Mouse (Mus musculus) brain, embryonic 14.5 days (tissue): ENCODE results near the gene Hnf1b.

ENCODE experiments used
- CTCF ChIP-seq: fragments of 200-500 bp; IDR thresholded peaks from 2 replicates; pipeline ENCODE4 v1.5.1; 2012; ENCODE audit warnings: inconsistent platforms, mild to moderate bottlenecking, moderate library complexity, borderline replicate concordance; ENCODE audit not compliant: insufficient read depth, insufficient read length; ENCODE audit errors: extremely low read depth
- POLR2A ChIP-seq: fragments of 200-500 bp; IDR thresholded peaks from 2 replicates; pipeline ENCODE4 v1.6.1; 2012; ENCODE audit warnings: mild to moderate bottlenecking, inconsistent platforms, borderline replicate concordance; ENCODE audit not compliant: poor library complexity, insufficient read depth, insufficient read length, severe bottlenecking; ENCODE audit errors: extremely low read depth

DNA sequence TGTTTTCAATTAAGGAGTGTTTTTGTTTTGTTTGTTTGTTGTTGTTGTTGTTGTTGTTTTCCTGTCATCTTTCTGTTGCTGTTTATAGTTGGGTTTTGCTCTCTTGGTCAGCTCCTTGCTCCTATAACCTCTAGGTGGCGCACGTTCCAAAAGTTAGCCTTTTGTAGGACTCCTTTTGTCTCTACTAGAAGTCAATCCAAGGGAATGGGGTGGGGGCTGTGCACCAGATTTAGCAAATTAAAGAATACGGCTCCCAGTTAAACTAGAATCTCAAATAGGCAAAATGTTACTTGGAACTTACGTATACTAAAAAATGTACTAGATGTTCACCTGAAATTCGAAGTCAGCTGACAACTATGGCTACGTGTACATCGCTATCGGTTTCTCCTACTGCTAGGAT, 47.7 kb upstream of the Hnf1b start:
- peak; percentile 47; the same call in 1 of the 2 replicates for TF ChIP-seq CTCF
- TF ChIP-seq POLR2A: no peak
